Mouse (Mus musculus) forebrain, embryonic 14.5 days (tissue): Measurements from ENCODE around the gene Stxbp3. TPM values are rescaled to one million over a fixed set of nuclear protein-coding genes. Genes with fewer than 3 reads are reported as not detected.

Experiments
- ATAC-seq: fragments of 200-750 bp; cut with Nextera tagmentation; 2 replicates; pipeline ENCODE4 v1.8.0; 2017; ENCODE audit warnings: mild to moderate bottlenecking, moderate library complexity
- DNase-seq: peaks from one replicate; pipeline ENCODE4 v3.0.0-alpha.2; 2015; ENCODE audit warnings: low spot score
- H3K27ac ChIP-seq: fragments of 300-500 bp; sonication (generic); 2 replicates; pipeline ENCODE4 v1.5.1; 2014; ENCODE audit warnings: low read depth, mild to moderate bottlenecking, control low read depth, low read length, moderate library complexity
- H3K27me3 ChIP-seq: fragments of 300-500 bp; sonication (generic); replicated peaks from 2 replicates; pipeline ENCODE4 v1.6.1; 2014; ENCODE audit warnings: low read length, control low read depth, mixed read lengths; ENCODE audit not compliant: control insufficient read depth, insufficient read depth
- H3K36me3 ChIP-seq: fragments of 300-500 bp; sonication (generic); 2 replicates; pipeline ENCODE4 v1.6.1; 2014; ENCODE audit warnings: low read length, control low read depth; ENCODE audit not compliant: control insufficient read depth, insufficient read depth
- H3K4me1 ChIP-seq: fragments of 300-500 bp; sonication (generic); 2 replicates; pipeline ENCODE4 v1.6.1; 2014; ENCODE audit warnings: antibody characterized with exemption, low read length, control low read depth; ENCODE audit not compliant: control insufficient read depth, insufficient read depth
- H3K4me2 ChIP-seq: fragments of 300-500 bp; sonication (generic); 2 replicates; pipeline ENCODE4 v1.6.1; 2014; ENCODE audit warnings: mild to moderate bottlenecking, control low read depth, low read length
- H3K4me3 ChIP-seq: fragments of 300-500 bp; sonication (generic); 2 replicates; pipeline ENCODE4 v1.5.1; 2014; ENCODE audit warnings: low read depth, low read length, control low read depth
- H3K9ac ChIP-seq: fragments of 300-500 bp; sonication (generic); 2 replicates; pipeline ENCODE4 v1.6.1; 2014; ENCODE audit warnings: mild to moderate bottlenecking, low read length, control low read depth, moderate library complexity
- H3K9me3 ChIP-seq: fragments of 300-500 bp; sonication (generic); replicated peaks from 2 replicates; pipeline ENCODE4 v1.6.1; 2016; ENCODE audit warnings: low read length, control low read depth, mixed read lengths; ENCODE audit not compliant: control insufficient read depth
- WGBS: fragments of 180-500 bp; shearing (Covaris S2); extraction: QIAGEN DNeasy Blood & Tissue Kit; methylation state at CpG from one replicate; pipeline ENCODE4 v1.1.7; 2014; 5-methylcytosine and 5-hydroxymethylcytosine counted together
- polyA plus RNA-seq: library from polyadenylated mRNA; unstranded; fragments of >200 nt; fragmentation: Nextera tagmentation; extraction: Ambion mirVana; gene quantifications from 2 replicates; pipeline ENCODE4 v1.2.1, GENCODE M21; 2014

Gene Stxbp3
- polyA plus RNA-seq, 1 experiment from 2014 or later = 13.8 TPM

GRCm38 (mm10) chr3:108797723-108798122 lies 42.6 kb downstream of the Stxbp3 start:
- 90% methylated on average over 6 of the region's 6 CpGs for WGBS
- H3K9me3 ChIP-seq = no peaks in the 10 kb centered on the region
- H3K4me3 ChIP-seq = no peak overlapping the region
- no peak overlapping the region for H3K9ac ChIP-seq
- H3K4me2 ChIP-seq = no peak overlapping the region
- no peak overlapping the region for H3K27ac ChIP-seq
- H3K36me3 ChIP-seq = peaks cover 40% of the 10 kb centered on the region
- H3K27me3 ChIP-seq = no peaks in the 10 kb centered on the region
- ATAC-seq (no peak), DNase-seq (no peak)
- no peaks in the 10 kb centered on the region for H3K4me1 ChIP-seq

- no peak overlapping the region for H3K4me3 ChIP-seq
- H3K4me1 ChIP-seq = no peaks in the 10 kb centered on the region
- H3K9ac ChIP-seq = no peak overlapping the region
- no peaks in the 10 kb centered on the region for H3K9me3 ChIP-seq
- 91% methylated on average over 4 of the region's 4 CpGs for WGBS
- ATAC-seq (no peak), DNase-seq (no peak)
- no peak overlapping the region for H3K4me2 ChIP-seq
- H3K36me3 ChIP-seq = peaks cover 28% of the 10 kb centered on the region
- H3K27me3 ChIP-seq = no peaks in the 10 kb centered on the region
- no peak overlapping the region for H3K27ac ChIP-seq
Observed at GRCm38 (mm10) chr3:108796386-108796785, 43.9 kb downstream of the Stxbp3 start.

- no peak overlapping the region for H3K9ac ChIP-seq
- no peak overlapping the region for H3K4me3 ChIP-seq
- WGBS = 93% methylated on average over 7 of the region's 7 CpGs
- no peak overlapping the region for H3K4me2 ChIP-seq
- ATAC-seq (no peak), DNase-seq (no peak)
- H3K27me3 ChIP-seq = no peaks in the 10 kb centered on the region
- no peaks in the 10 kb centered on the region for H3K9me3 ChIP-seq
- no peak overlapping the region for H3K27ac ChIP-seq
- peaks cover 24% of the 10 kb centered on the region for H3K36me3 ChIP-seq
- H3K4me1 ChIP-seq = no peaks in the 10 kb centered on the region
Observed at GRCm38 (mm10) chr3:108795554-108796299, 44.6 kb downstream of the Stxbp3 start.

GRCm38 (mm10) chr3:108794780-108795179 lies 45.5 kb downstream of the Stxbp3 start:
- 70% methylated on average over 9 of the region's 9 CpGs for WGBS
- H3K9ac ChIP-seq = no peak overlapping the region
- no peak overlapping the region for H3K4me3 ChIP-seq
- H3K4me2 ChIP-seq = no peak overlapping the region
- H3K36me3 ChIP-seq = peaks cover 14% of the 10 kb centered on the region; the same call in 1 of the 2 replicates
- H3K27me3 ChIP-seq = no peaks in the 10 kb centered on the region
- ATAC-seq = no peak
- H3K4me1 ChIP-seq = no peaks in the 10 kb centered on the region
- no peak overlapping the region for H3K27ac ChIP-seq
- DNase-seq = no peak
- H3K9me3 ChIP-seq = no peaks in the 10 kb centered on the region

GRCm38 (mm10) chr3:108792420-108792819 lies 47.9 kb downstream of the Stxbp3 start:
- ATAC-seq = no peak
- H3K4me1 ChIP-seq = no peaks in the 10 kb centered on the region
- no peak overlapping the region for H3K9ac ChIP-seq
- peaks cover 10% of the 10 kb centered on the region; the same call in 1 of the 2 replicates for H3K36me3 ChIP-seq
- no peak for DNase-seq
- H3K9me3 ChIP-seq = no peaks in the 10 kb centered on the region
- no peak overlapping the region for H3K4me2 ChIP-seq
- no peaks in the 10 kb centered on the region for H3K27me3 ChIP-seq
- no peak overlapping the region for H3K4me3 ChIP-seq
- no peak overlapping the region for H3K27ac ChIP-seq

- no peak overlapping the region for H3K4me3 ChIP-seq
- peaks cover 8% of the 10 kb centered on the region; the same call in 1 of the 2 replicates for H3K36me3 ChIP-seq
- H3K4me2 ChIP-seq = no peak overlapping the region
- DNase-seq = peak; percentile 8
- no peaks in the 10 kb centered on the region for H3K27me3 ChIP-seq
- no peaks in the 10 kb centered on the region for H3K9me3 ChIP-seq
- H3K27ac ChIP-seq = no peak overlapping the region
- no peaks in the 10 kb centered on the region for H3K4me1 ChIP-seq
- ATAC-seq = no peak
- 88% methylated on average over 7 of the region's 7 CpGs for WGBS
- H3K9ac ChIP-seq = no peak overlapping the region
Observed at GRCm38 (mm10) chr3:108791054-108791706, 49.1 kb downstream of the Stxbp3 start.

GRCm38 (mm10) chr3:108790499-108790898 lies 49.8 kb downstream of the Stxbp3 start:
- no peak overlapping the region for H3K9ac ChIP-seq
- DNase-seq = no peak
- H3K9me3 ChIP-seq = no peaks in the 10 kb centered on the region
- H3K36me3 ChIP-seq = peaks cover 8% of the 10 kb centered on the region; the same call in 1 of the 2 replicates
- H3K27me3 ChIP-seq = no peaks in the 10 kb centered on the region
- H3K4me2 ChIP-seq = no peak overlapping the region
- ATAC-seq = no peak
- H3K4me1 ChIP-seq = no peaks in the 10 kb centered on the region
- 86% methylated on average over 3 of the region's 3 CpGs for WGBS
- no peak overlapping the region for H3K27ac ChIP-seq
- H3K4me3 ChIP-seq = no peak overlapping the region

- Histone ChIP-seq H3K9ac (no peak overlapping the region), H3K27ac (no peak overlapping the region), H3K9me3 (no peaks in the 10 kb centered on the region), H3K4me2 (no peak overlapping the region), H3K27me3 (no peaks in the 10 kb centered on the region), H3K36me3 (peaks cover 6% of the 10 kb centered on the region; the same call in 1 of the 2 replicates), H3K4me1 (no peaks in the 10 kb centered on the region), H3K4me3 (no peak overlapping the region)
- WGBS = 60% methylated on average over 5 of the region's 5 CpGs
- DNase-seq (peak; percentile 28), ATAC-seq (peak; percentile 34; the same call in 1 of the 2 replicates)
Observed at GRCm38 (mm10) chr3:108789299-108789698, 51.0 kb downstream of the Stxbp3 start.

GRCm38 (mm10) chr3:108788455-108788794 lies 51.9 kb downstream of the Stxbp3 start:
- H3K9ac ChIP-seq = no peak overlapping the region
- ATAC-seq (no peak), DNase-seq (no peak)
- H3K27me3 ChIP-seq = no peaks in the 10 kb centered on the region
- 92% methylated on average over 4 of the region's 4 CpGs for WGBS
- H3K4me2 ChIP-seq = no peak overlapping the region
- H3K27ac ChIP-seq = no peak overlapping the region
- H3K9me3 ChIP-seq = no peaks in the 10 kb centered on the region
- no peaks in the 10 kb centered on the region for H3K36me3 ChIP-seq
- no peak overlapping the region for H3K4me3 ChIP-seq
- no peaks in the 10 kb centered on the region for H3K4me1 ChIP-seq
